Mouse (Mus musculus) retina, embryonic 14.5 days (tissue): ENCODE measurements at regions not wholly inside any gene's neighbourhood (a gene's known extent, or its start where the extent isn't known, plus 50 kb on each side); places are given as distances from the start of the nearest gene placed in this dataset.

ENCODE experiments used
- DNase-seq: peaks from one replicate; pipeline ENCODE4 v3.0.0-alpha.2; 2015; ENCODE audit warnings: low spot score

DNA sequence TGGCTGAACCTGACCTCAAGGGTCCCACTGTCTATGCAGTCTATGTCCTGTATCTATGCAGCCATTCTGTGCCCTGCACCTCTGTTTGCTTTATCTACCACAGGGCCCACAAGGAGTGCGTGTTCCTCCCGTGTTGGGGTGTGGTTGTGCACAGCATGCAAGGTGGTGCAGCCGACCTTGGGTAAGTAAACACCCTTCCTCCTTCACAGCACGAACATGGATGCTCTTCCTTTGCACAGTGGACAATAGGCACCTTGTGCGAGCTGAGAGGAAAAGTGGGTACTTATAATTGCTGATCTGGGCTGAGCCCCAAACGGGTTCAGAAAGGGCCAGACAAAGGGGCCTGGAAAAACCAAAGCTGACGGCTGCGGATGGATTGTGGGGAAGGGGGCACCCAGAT lies 91.3 kb upstream of the 1600014C23Rik start:
- no peak for DNase-seq

DNA sequence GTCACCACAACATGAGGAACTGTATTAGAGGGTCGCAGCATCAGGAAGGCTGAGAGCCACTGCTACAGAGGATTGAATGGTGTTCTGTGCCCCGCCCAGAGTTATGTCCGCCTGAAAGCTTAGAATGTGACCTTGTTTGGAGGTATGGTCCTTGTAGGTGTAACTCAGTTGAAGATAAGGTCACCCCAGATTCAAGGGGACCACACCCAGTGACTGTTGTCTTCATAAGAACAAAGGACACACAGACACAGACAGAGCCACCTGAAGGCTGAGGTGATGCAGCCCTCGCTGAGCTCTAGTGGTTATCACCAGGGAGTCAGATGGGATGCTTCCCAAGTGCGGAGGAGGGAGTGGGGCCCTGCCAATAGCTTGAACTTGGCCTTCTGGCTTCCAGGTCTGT lies 89.9 kb upstream of the 1600014C23Rik start:
- no peak for DNase-seq

DNA sequence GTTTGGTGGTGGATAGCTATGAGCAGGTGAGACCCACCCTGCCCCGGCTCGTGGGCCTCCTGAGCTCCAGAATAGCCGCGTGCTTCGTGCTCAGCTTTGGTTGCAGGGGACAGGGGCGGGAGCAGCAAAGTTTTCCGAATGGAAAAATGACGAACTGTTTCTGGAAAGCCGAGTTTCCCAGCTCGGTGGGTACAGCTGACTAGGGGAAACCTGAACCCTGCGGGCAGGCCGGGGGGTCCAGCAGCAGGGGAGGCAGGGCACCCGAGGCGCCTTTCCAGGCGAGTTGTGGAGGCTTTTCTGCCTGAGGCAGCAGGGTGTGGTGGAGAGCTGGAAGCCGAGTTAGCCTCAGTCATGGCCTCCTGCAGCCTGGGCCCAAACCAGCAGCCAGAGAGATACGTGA lies 88.8 kb upstream of the 1600014C23Rik start:
- no peak for DNase-seq

DNA sequence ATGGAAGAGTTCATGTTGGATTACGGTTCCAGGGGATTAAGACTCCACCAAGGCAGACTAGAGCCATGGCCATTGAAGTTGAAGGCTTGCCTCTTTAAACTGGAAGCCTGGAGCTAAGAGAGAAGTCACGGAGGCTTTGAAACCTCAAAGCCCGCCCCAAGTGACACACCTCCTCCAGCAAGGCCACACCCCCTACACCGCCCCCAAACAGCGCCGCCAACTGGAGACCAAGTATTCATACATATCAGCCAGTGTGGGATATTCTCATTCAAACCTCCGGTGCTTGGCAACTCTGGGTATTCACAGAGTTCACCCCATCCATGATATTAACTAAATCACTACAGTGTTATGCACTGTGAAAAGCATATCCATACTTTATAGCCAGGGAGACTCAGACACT lies 87.7 kb upstream of the 1600014C23Rik start:
- DNase-seq = no peak

DNA sequence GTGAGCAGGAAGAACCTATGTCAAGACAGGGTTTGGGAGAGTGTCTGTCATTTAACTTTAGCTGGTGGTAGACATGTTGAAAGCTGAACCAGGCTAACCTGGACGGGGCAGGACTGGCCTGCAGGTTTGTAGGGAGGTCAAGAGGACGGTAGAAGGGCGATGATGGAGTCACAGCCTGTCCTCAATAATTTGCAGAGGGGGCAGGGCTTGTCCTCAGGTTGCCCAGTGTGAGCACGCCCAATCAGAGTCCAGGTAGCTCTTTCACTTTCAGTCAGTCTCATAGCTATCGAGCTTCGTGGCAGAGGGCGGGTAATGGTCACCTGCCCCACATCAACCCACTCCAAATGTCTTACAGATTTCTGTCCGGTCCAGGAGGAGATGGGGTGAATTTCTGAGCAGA lies 85.5 kb upstream of the 1600014C23Rik start:
- no peak for DNase-seq

DNA sequence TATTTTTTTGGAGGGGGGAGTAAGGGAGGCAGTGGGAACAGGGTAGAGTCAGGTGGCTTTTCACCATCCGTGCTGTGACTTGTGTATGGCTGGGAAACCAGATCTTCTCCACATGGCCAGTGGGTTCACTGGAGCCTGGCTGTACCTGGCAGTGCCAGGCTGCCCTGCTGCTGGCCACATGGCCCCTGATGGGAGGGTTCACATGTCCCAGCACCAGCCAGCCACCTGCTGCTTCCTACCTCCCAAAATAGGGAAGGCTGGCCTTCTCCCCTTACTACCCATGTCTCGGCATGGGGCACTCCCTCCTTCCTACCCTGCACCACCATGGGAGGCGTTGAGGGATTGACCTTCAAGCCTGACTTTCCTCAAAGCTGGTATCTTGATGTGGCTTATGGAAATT lies 82.9 kb upstream of the 1600014C23Rik start:
- no peak for DNase-seq

DNA sequence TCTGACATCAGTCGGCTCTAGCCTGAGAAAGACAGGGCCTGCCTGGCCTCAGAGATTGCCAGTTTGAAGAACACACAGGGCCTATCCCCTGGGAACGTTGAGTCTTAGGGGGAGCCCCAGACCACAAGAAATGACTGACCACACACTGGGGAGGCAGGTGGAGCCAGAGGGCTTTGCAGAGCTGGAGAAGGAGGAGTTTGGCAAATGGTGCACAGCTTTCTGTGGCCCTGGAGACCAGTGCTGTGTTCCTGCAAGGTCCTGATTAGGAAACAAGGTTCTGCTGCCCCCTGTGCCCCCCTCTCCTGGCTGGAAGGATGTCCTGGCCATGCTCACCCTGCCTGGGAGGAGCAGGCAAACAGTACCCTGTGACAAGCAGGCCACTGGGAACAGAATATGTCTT lies 82.2 kb upstream of the 1600014C23Rik start:
- DNase-seq = no peak

DNA sequence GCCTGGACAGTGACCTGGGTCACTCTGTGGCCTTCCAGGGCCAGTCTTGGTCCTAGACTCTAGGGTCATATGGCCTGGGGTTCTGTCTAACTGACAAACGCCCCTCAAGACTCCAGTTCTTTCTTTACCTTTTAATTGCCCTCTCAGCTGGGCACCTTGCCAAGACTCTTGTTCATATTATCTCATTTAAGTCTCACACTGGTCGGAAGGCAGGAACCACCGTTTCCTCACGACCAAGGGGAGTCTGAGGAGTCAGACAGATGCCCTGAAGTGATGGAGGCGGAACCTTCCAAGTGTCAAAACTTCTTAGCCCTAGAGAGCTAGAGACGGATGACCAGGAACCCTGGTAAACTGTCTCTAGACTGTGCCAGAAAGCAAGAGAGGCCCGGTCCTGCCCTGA lies 81.7 kb upstream of the 1600014C23Rik start:
- DNase-seq = no peak

DNA sequence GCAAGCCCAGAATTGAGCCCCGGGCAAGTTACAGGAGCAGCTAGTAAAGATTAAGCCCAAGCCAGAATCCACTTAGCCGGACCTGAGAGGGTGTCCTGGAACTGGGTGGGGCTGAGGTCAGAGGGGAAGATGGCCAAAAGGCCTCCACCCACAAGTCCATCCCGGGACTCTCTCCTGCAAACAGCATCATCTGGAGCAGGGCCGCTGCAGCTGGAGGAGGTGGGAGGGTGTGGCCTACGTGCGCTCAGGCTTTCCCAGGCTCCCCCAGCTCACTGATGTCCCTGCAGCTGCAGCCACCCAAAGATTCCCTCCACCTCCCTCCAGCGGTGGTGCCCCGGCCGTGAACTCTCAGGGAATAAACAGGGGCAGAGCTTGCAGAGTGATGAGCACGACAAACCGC lies 80.9 kb upstream of the 1600014C23Rik start:
- no peak for DNase-seq

DNA sequence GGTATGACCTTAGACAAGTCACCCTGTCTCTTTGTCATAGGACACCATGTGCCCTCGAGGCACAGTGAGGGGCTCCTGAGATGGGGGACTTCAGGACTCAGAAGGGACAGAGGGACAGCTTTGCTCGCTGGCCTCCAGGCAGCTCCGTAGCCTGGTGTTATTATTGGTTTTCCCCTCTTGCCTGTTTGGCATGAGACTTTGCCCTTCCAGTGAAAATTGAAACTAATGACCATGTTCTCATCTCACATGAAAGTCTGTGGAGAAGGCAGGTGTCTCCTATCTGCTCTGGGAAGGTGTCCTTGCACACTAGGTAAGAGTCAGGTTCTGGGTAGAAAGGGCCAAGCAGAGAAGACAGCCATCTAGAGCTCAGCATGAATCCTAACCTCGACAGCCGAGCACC lies 80.3 kb upstream of the 1600014C23Rik start:
- no peak for DNase-seq

DNA sequence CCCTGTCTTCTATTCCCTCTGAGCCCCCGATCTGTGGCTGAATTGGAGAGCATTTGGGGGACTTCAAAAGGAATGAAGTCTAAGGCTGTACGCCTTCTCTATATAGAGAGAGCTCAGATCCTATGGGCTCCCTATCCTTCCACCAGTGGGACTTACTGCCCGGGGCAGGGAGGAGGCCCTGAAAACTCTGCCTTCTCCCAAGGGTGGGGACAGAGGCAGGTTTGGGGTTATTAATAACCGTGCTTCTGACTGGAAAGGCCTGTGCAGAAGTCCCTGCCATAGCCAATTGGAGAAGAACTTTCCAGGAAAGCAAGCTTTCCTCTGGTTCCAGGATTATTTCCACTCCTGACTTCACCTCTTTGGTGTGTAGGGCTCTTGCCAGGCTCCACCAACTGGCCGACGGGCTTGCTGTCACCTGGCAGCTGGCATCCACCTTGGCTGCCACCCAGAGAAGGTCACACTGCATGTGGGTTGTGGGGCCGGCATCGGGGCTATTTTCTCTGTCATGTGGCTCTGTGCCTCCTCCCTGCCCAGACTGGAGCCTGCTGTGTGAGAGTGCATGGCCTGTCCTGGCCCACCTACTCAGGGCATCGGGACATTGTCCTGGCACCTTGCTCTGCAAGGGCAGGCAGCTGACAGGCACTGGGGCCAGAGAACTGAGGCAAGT lies 78.8 kb upstream of the 1600014C23Rik start:
- DNase-seq = no peak

DNA sequence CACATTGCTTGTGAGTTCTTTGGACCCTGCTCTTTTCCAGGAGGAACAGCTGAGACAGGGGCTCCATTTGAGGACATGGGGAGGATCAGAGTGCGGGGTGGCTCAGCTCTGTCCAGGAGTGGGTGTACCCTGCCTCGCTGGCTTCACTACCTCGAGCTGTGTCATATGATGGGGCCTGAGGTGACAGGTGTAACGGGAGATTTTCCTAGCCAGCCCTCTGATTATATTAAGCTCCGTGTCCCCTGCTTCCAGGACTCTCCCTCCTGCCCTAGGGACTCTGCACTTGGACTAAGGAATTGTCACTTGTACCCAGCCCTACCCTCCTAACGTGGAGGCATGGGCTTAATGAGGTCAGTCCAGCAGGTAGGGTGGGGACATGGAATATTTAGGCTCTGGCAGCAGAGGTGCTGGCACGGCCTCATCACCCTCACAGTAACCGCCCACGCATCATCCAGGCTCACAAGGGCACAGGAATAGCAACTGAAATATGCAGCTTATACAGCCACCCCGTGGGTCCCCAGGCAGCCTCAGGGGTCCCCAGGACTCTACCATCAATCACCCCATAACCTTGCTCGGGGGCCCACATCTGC lies 78.1 kb upstream of the 1600014C23Rik start:
- DNase-seq = no peak

DNA sequence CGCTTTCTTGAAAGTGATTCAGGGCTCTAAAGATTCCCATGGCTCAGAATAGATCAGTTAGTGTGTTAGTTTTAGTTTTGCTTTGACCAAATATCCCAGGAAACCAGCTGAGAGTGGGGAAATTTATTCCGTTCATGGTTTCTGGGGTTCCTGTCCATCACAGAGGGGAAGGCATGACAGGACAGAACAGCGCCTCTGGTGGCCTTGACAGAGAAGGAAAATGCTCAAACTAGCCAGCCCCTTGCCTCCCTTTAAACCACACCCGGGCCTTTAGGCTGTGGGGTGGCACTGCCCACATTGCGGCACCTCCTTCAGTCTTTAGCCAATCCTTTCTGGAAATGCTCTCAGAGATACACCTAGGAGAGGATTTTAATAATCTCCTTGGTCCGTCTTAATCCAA lies 76.1 kb upstream of the 1600014C23Rik start:
- DNase-seq = no peak

DNA sequence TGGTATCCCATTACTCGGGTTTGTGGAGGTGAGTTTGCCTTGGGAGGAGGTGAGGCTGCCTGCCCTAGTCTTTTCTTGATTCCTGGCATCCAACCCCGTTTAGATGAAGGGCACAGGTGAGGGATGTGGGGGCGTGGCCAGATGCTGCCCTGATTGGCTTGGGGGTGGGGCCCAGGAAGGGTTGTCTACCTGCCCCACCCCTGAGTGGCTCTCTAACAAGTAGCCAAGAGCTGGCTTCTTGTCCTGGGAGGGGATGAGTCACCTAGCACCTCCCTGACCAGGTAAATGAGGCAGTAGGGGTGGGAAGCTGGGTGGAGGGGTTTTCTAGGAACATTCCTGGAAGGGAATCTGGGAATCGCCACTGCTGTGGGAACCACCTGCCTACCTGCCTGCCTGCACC lies 74.7 kb upstream of the 1600014C23Rik start:
- DNase-seq = no peak

DNA sequence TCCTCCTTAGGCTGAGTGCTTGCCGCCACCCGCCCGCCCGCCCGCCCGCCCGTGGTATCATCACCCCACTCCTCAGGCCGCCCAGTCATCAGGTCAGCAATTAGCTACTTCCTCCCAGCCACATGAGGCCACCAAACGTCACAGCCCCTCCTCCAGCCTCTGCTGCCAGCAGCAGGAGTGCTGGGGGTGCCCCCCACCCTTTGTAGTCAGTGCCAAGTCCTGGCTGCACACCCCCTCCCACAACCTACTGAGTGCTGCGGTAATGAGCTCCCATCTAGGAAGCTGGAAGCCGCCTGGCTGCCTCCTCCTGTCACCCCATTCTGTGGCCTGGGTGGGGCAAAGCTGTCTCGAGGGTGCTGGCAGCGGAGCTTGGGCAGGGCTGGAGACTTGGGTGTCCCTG lies 73.8 kb upstream of the 1600014C23Rik start:
- DNase-seq = peak; percentile 47

DNA sequence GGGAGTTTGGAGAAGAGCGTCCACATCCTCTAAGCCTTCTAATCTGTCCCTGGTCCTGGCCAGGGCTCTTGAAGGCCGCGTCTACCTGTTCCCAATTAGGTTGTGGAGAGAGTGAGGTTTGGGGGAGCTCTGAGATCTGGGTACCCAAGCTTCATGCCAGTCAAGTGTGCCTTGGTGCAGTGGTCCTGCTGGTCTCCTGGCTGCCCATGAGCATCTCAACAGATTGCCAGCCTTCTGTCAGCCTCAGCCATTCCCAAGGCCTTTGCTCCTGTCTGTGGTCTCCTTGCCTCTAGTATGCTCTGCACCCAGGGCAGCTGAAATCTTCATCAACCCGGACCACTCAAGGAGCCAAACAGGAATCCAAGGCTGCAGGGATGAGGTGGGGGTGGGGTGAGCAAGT lies 73.2 kb upstream of the 1600014C23Rik start:
- DNase-seq = no peak

DNA sequence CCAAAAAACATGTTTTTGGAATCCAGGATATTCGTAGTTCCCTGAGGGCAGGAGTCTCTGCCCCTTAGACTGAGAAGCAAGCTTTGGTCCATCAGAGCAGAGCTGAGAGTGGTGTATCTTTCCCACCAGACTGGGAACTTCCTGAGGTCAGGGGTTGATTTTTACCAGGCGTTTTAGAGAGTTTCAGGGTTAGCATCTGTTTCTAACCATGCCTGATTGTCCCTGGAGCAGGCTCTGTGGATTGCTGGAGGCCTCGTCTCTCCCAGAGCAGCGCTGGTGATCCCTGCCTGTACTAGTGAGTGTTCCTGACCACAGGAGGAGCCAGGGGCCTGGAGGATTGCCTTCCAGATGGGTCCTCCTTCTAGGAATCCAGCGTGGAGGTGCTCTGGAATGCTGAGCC lies 72.8 kb upstream of the 1600014C23Rik start:
- DNase-seq = no peak

DNA sequence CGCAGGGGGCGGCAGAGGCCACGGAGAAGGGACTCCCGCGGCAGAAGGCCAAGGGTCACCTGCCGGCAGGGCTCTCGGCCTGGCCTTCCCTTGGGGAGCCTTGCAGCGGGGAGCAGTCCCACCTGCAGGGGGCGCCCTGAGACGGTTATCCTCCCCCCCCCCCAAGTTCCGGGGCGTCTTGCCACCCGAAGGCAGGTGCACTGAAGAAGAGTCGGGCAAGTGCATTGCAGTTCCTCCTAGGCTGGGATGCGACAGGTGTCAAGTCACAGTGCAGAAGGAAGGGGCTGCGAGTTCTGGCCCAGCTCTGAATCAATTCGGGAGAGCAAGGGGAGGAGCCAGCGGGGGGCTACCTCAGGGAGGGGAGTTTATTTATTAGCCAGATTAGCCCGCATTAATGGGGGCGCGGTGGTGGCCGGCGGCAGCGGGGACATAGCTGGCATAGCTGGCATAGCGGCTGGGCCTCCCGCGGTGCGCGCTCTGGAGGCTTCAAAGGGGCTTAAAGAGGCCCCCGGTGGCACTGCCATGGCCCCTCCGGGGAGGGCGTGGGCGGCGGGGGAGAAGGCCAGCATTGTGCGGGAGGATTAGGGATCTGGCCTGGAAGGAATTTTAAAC lies 71.9 kb upstream of the 1600014C23Rik start:
- DNase-seq = peak; percentile 68

DNA sequence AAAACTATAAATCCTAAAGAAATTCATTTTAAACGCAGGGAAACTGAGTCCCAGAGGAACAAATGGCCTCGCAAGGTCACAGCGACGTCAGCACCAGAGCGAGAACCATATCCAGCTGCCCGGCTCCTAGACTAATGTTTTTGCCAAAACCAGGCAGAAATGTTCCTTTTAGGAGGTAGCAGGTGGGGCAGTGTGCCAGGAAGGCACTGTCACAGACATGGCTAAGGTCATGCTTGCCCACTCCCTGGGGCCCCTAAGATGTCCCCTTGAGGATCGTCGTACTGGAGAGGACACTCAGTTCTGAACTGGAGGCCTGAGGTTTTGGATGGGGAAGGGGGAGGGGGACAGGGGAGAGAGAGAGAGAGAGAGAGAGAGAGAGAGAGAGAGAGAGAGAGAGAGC lies 69.7 kb upstream of the 1600014C23Rik start:
- no peak for DNase-seq

DNA sequence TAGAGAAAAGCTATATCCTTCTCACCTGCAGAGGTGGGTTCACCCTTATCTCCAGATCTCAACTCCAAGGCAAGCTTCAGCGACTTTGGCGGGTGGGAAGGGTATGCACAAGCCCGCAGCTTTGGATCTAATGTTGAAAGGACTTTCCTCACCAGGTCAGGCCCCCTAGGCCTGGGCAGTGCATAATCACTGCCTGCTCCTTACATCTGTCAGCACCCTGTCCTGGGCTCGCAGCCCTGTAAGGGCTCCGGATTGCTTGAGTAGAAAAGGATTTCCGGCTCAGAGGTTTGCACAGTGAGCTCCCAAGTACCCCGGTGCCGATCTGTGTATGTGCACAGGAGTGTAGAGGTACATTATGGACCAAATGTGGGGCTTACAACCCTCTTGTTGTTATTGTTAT lies 68.8 kb upstream of the 1600014C23Rik start:
- no peak for DNase-seq

DNA sequence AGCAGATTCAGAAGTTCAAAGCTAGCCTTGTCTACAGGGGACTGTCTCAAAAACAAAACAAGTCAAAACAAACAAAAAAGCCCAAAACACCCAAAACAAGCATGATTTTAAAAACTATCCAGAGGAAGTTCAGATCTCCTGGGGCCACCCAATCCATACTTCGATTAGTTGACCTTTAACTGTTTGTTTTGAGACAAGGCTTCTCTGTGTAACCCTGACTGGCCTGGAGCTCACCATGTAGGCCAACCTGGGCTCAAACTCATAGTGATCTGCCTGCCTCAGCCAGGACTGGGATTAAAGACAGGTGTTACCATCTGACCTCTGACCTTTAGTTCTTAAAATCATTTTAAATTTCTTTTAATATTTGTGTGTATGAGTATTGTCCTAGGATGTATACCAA lies 66.1 kb upstream of the 1600014C23Rik start:
- no peak for DNase-seq

DNA sequence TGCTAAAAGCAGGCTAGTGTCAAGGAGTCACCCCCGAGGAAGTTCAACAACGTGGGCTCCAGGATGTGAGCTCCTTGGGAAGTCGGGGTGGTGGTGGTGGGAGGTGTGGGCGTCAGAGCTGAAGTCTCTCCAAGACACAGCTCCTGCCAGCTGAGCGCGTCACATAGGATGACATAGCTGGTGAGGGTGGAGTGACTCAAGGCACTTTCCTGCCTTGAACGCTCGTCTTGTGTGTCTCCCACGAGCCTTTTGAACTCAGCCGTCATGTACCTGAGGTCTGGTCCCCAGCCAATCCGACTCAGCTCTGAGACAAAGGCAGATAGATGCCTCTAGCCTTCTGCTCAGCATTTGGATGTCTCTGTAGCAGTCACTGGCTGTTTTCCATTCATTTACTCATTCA lies 65.4 kb upstream of the 1600014C23Rik start:
- no peak for DNase-seq

DNA sequence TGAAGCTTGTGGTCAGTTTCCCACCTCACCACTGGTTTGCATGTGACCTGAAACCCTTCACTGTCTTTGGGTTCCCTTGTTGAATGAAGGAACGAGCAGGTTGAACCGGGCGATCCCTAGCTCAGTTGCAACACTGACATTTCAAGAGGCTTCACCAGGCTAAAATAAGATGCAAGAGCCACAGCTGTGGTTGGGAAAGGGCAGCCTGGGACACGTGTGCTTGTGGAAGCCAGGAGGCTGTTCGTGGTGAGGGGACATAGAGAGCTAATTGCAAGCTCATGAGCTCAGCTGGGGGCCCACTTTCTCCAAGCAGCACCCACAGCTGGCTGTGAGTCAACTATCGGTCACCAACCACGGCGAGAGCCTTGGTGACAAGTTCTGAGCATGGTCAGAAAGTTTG lies 64.8 kb upstream of the 1600014C23Rik start:
- no peak for DNase-seq

DNA sequence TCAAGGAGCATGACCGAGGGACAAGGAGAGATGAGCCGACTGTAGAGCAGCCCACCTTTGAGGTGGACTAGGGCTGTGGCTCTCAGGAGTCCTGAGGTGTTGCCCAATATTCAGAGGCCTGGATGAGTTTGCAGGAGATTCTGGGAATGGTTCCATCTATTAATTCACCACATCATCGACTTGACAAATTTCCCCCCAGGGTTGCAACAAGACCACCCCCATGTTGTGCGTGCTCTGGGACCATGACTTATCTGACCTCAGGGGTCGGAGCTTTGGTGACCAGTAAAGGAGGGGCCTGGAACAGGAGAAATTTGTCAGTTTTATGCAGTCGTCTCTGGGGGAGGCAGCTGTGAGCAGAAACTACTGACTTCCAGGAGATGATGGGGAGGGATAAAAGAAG lies 63.5 kb upstream of the 1600014C23Rik start:
- no peak for DNase-seq
